9 mouse cellular contexts compared by ENCODE assay signal in genomic region chr5:19909664-19910063, GRCm38 (mm10).
DNase-seq lines count a peak whose midpoint lies in the region; ATAC-seq and TF ChIP-seq lines count a peak whose summit lies in the region.
"Had no signal": no experiment of that assay in that cellular context is flagged by ENCODE, and none has a peak within 500 bp of the region (broad histone marks: within the 10 kb centered on the region; RNA-seq: fewer than 3 reads in every experiment).

No protein-coding gene starts in this region.

- peak overlapping the region; percentile 61 for H3K4me2 ChIP-seq in lung, embryonic 15.5 days
- 0 out of 2 replicates have a peak overlapping the region, but pooled peaks have one; percentile 55 for H3K4me2 ChIP-seq in limb, embryonic 14.5 days (replicated peaks; ENCODE audit: low read depth, low read length, severe bottlenecking)

- no peaks in the 10 kb centered on the region for H3K27me3 ChIP-seq in lung, embryonic 15.5 days
- 0 out of 2 replicates have a peak, but pooled peaks cover 6% of the 10 kb centered on the region for H3K27me3 ChIP-seq in limb, embryonic 14.5 days (ENCODE audit: control insufficient read depth, insufficient read depth, low read length)

- DNase-seq in lung, postnatal 36 days, result no peak
- DNase-seq in frontal cortex, postnatal 36 days (ENCODE audit: low spot score in 2 of 2), result peak; percentile 38 to 45
- no peak for DNase-seq in limb, embryonic 14.5 days (ENCODE audit: low spot score)
- peak; percentile 36 to 37 for DNase-seq in right cerebral cortex, postnatal 36 days (ENCODE audit: low spot score in 2 of 2)
- DNase-seq in spleen, adult 12 weeks (ENCODE audit: low spot score), result no peak
- no peak for DNase-seq in heart, adult 9 months (ENCODE audit: low spot score in 2 of 2)
- DNase-seq in adipocyte (ENCODE audit: low spot score), result no peak
- DNase-seq: thymus, postnatal 25 days had no signal

- no peak overlapping the region for H3K9ac ChIP-seq in lung, embryonic 15.5 days
- no peak overlapping the region for H3K9ac ChIP-seq in limb, embryonic 14.5 days (ENCODE audit: low read depth, low read length, severe bottlenecking)

- H3K27ac ChIP-seq in lung, embryonic 15.5 days, result no peak overlapping the region
- H3K27ac ChIP-seq in limb, embryonic 14.5 days (replicated peaks; ENCODE audit: low read depth, low read length), result no peak overlapping the region

- WGBS in lung, embryonic 15.5 days, result 60% methylated on average over 7 of the region's 7 CpGs
- WGBS in limb, embryonic 14.5 days, result 76% methylated on average over 7 of the region's 7 CpGs

- no peak for ATAC-seq in lung, embryonic 15.5 days (ENCODE audit: borderline replicate concordance, extremely low read depth, low FRiP score, low TSS enrichment)
- no peak for ATAC-seq in limb, embryonic 14.5 days (ENCODE audit: low FRiP score, low read depth)

- H3K4me3 ChIP-seq in lung, embryonic 15.5 days, result no peak overlapping the region
- 0 out of 2 replicates have a peak overlapping the region, but pooled peaks have one; percentile 35 for H3K4me3 ChIP-seq in limb, embryonic 14.5 days (replicated peaks; ENCODE audit: low read length)

- H3K36me3 ChIP-seq in lung, embryonic 15.5 days, result no peaks in the 10 kb centered on the region
- H3K36me3 ChIP-seq in limb, embryonic 14.5 days (ENCODE audit: control insufficient read depth, insufficient read depth, low read length), result no peaks in the 10 kb centered on the region

- no peaks in the 10 kb centered on the region for H3K9me3 ChIP-seq in lung, embryonic 15.5 days
- no peaks in the 10 kb centered on the region for H3K9me3 ChIP-seq in limb, embryonic 14.5 days (ENCODE audit: control insufficient read depth, low read length)

- H3K4me1 ChIP-seq in lung, embryonic 15.5 days, result 0 out of 2 replicates have a peak, but pooled peaks cover 6% of the 10 kb centered on the region
- H3K4me1 ChIP-seq in limb, embryonic 14.5 days (ENCODE audit: control insufficient read depth, insufficient read depth, low read length), result no peaks in the 10 kb centered on the region

- no peak for TF ChIP-seq POLR2A in limb, embryonic 14.5 days (IDR thresholded peaks at IDR 0.05; ENCODE audit: borderline replicate concordance, extremely low read depth, insufficient read depth, insufficient read length)

Comparison
In these comparisons a context has a peak if more than half of its experiments do, and no peak if none do; other contexts are left out.
1. DNase-seq: peak in frontal cortex, postnatal 36 days (2 of 2) and right cerebral cortex, postnatal 36 days (2 of 2); none in lung, postnatal 36 days (single experiment), limb, embryonic 14.5 days (single experiment), spleen, adult 12 weeks (single experiment), heart, adult 9 months (0 of 2) and adipocyte (single experiment).